Mouse (Mus musculus) telencephalon, adult 2 months (tissue): ENCODE measurements around the gene Zfp945.
"Not testable (repeated sequence)": the region's sequence is repeated elsewhere in the genome, so short reads cannot be mapped to it uniquely, and the experiment has no call there.

Experiments
- DNase-seq: peaks from one replicate; pipeline ENCODE4 v3.0.0-alpha.2; 2011; ENCODE audit warnings: low read depth, low spot score

The Zfp945 gene

GRCm38 (mm10) chr17:22866845-22867481 is at the start of gene Zfp945:
Zfp945 (minus strand) TSS chr17:22867134.
- peak; percentile 79 for DNase-seq

DNA sequence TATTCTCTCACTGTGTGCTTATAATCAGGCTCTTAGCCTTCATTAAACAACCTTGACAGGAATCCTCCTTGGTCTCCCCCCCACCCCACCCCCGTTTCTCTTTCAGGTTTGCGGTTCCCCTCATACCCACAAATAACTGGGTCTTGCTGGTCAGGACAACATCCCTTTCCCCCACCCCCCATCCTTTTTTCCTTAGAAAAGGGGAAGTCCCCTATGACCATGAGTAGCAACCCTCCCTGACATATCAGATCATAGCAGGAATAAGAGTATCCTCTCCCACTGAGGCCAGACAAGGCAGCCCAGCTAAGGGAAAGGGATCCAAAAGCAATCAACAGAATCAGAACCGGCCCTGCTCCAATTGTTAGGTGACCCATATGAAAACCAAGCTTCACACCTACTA is 21.4 kb upstream of the Zfp945 start:
- DNase-seq, result no peak

DNA sequence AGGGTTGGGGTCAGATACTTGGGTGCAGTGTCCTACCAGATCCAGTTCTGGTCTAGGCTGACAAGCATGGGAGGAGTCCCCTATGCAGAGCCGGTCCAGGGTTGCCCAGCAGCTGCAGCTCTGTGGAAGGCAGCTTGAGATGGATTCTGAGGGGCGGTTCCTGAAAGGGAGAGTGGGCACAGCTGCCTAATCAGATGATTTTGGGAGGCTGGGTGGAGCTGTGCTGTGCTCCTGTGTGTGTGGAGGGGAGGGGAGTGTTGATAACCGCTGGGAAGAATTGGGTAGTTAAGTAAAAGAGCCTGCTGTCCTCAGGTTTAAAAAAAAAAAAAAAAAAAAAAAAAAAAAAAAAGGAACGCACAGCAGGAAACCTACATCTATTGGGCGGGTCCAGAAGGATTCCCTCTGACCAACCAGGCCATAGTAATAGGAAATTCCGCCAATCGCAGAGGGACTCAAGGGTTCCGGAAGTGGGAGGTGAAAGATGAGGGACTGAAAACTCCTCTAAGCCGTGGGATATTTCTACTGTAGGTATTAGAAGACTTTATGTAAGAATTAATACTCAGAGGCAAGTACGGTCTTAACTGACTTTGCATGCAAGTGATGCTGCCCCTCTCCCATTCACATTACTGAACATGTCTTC is 17.2 kb upstream of the Zfp945 start:
- DNase-seq, result no peak

- no peak for DNase-seq
Observed at GRCm38 (mm10) chr17:22877427-22878307, 10.7 kb upstream of the Zfp945 start.

DNA sequence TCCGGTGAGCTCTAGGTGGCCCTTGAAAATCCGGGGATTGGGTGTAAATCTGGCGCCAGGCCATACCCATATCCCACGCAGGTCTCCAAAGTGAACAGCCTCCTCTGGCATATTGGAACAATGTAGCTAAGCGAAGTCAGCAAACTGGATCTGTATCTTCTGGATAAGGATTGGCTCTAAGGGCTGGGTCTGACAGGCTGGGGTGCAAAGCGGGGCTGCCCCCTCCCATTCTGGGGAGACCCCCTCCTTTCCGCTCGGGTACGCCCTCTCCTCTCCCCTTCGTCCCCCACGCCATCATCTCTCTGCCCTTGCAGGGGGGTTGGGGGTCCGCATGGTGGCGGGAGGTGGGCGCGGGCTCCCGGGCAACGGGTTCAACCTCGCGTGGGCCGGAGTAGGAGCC is 9.4 kb upstream of the Zfp945 start:
- DNase-seq, result no peak

GRCm38 (mm10) chr17:22875549-22875948 is 8.6 kb upstream of the Zfp945 start:
- not testable (repeated sequence) for DNase-seq

GRCm38 (mm10) chr17:22866421-22866844 is 501 bp downstream of the Zfp945 start:
- peak; percentile 15 for DNase-seq

DNA sequence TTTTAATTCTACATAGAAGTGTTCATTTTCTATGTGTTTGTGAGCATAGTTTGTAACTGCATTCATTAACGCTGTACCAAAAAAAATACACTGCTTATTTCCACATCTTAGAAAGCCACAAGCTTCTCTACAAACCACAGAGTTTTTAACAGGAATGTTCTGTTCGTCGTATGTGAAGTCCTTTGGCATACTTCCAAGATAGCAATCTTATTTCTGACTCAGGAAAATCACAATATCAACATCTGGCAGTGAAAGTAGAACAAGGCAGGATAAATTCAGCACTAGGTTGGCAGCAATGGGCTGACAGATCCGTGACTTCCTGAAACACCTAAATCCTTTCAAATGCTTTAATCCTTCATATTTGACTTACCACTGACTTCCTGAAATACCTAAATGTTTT is 45.8 kb downstream of the Zfp945 start:
- DNase-seq, result no peak

GRCm38 (mm10) chr17:22818199-22818595 is 48.7 kb downstream of the Zfp945 start:
- DNase-seq, result no peak

GRCm38 (mm10) chr17:22817471-22818198 is 49.3 kb downstream of the Zfp945 start:
- peak; percentile 84 for DNase-seq

DNA sequence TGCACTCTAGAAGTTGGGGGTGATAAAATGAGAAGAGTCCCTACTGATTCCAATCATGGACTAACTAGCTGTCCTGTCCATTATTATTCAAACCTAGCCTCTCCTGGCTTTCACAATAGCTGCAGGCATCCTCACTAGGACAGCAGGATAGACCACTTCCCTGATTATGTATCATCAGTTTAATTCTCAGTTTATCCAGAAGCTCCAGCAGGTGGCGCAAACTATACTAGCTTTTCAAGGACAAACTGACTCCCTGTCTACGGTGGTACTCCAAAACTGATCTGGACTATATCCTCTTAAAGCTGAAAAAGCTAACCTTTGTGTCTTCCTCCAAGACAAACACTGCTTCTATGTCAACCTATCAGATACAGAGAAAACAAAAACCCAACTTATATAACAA is 67.2 kb downstream of the Zfp945 start:
- DNase-seq, result no peak
